Mouse (Mus musculus): ENCODE measurements around the gene Ptprg. TPM values are rescaled to one million over a fixed set of nuclear protein-coding genes. Genes with fewer than 3 reads are reported as not detected.

Ptprg gene
- polyA plus RNA-seq, 1 experiment, result 12.1 TPM

GRCm38 (mm10) chr14:11981764-11982163 lies 428.4 kb downstream of the Ptprg start:
- Histone ChIP-seq H3K27ac (ENCODE audit: control insufficient read depth, insufficient read depth, low read depth, low read length) (no peak overlapping the region), H3K36me3 (ENCODE audit: control insufficient read depth, insufficient read depth, low read length) (no peaks in the 10 kb centered on the region), H3K4me1 (ENCODE audit: control insufficient read depth, insufficient read depth, low read length) (no peaks in the 10 kb centered on the region), H3K4me3 (ENCODE audit: control insufficient read depth, low read depth, low read length) (no peak overlapping the region), H3K27me3 (ENCODE audit: control insufficient read depth, insufficient read depth, low read length) (no peaks in the 10 kb centered on the region)
- no peak for TF ChIP-seq CTCF (IDR thresholded peaks at IDR 0.05; ENCODE audit: control insufficient read depth, insufficient read depth, insufficient replicate concordance, low read depth, low read length)
- no peak for TF ChIP-seq POLR2A (IDR thresholded peaks at IDR 0.05; ENCODE audit: control insufficient read depth, low read depth, low read length)

DNA sequence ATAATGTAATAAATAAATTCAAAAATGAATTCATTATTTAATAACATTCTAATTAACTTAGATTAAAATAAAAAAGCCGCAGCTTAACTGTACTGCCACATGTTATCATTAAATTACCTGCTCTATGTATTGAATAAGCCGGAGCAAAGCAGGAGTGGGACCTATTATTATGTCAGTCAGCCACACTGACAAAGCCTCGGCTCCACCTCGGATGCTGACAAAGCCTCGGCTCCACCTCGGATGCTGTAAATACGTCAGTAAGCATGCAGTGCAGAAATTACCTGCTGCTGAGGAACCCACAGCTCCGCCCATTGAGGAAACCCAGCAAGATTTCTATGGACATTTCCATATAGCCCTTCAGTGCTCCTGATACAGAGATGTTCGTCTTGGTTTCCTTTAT lies 429.7 kb downstream of the Ptprg start:
- Histone ChIP-seq H3K27ac (ENCODE audit: control insufficient read depth, insufficient read depth, low read depth, low read length) (no peak overlapping the region), H3K4me1 (ENCODE audit: control insufficient read depth, insufficient read depth, low read length) (no peaks in the 10 kb centered on the region), H3K36me3 (ENCODE audit: control insufficient read depth, insufficient read depth, low read length) (no peaks in the 10 kb centered on the region), H3K27me3 (ENCODE audit: control insufficient read depth, insufficient read depth, low read length) (no peaks in the 10 kb centered on the region), H3K4me3 (ENCODE audit: control insufficient read depth, low read depth, low read length) (no peak overlapping the region)
- TF ChIP-seq CTCF (IDR thresholded peaks at IDR 0.05; ENCODE audit: control insufficient read depth, insufficient read depth, insufficient replicate concordance, low read depth, low read length), result no peak
- TF ChIP-seq POLR2A (IDR thresholded peaks at IDR 0.05; ENCODE audit: control insufficient read depth, low read depth, low read length), result no peak

DNA sequence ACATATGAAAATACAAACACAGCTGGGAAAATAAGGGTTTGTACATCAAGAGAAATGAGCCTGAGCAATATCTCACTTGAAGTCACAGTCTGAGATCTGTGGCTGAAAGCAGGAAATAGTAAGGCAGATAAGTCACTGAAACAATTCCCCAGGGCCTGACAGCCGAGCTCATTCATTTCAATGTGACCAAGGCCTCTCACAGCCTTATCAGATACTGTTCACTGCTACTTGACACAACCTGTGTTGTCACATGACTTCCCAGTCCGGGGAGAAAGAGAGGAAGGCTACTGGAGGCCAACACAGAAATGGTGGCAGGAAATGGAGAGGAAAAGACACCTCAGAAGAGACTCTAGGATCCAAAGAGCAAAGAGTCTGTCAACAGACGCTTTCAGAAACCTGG lies 430.8 kb downstream of the Ptprg start:
- no peak overlapping the region for H3K27ac ChIP-seq (ENCODE audit: control insufficient read depth, insufficient read depth, low read depth, low read length)

DNA sequence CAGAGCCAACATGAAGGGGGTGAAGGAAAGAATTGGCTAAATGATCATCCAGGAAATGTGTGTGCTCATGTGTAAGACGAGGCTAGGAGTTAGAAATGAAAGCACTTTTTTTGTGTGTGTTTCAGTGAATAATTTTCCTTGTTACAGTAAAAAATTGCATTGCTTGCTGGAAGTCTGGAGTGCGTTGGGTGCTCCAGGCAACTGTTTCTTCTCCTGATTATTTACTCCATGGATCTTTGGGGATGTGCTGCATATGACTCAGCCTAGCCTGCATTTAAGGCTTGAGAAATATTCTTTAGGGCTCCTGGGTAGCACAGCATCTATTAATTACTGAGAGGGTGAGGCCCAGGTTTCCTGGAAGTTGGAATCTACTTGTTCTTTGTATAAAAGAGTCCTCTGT lies 435.6 kb downstream of the Ptprg start:
- Histone ChIP-seq H3K36me3 (ENCODE audit: control insufficient read depth, insufficient read depth, low read length) (no peaks in the 10 kb centered on the region), H3K27ac (ENCODE audit: control insufficient read depth, insufficient read depth, low read depth, low read length) (no peak overlapping the region), H3K27me3 (ENCODE audit: control insufficient read depth, insufficient read depth, low read length) (no peaks in the 10 kb centered on the region), H3K4me1 (ENCODE audit: control insufficient read depth, insufficient read depth, low read length) (no peaks in the 10 kb centered on the region), H3K4me3 (ENCODE audit: control insufficient read depth, low read depth, low read length) (no peak overlapping the region)
- no peak for TF ChIP-seq CTCF (IDR thresholded peaks at IDR 0.05; ENCODE audit: control insufficient read depth, insufficient read depth, insufficient replicate concordance, low read depth, low read length)

More for the DNA sequence above, 430.8 kb downstream of the Ptprg start:
- no peak for TF ChIP-seq CTCF (IDR thresholded peaks at IDR 0.05; ENCODE audit: control insufficient read depth, insufficient read depth, insufficient replicate concordance, low read depth, low read length)
- no peaks in the 10 kb centered on the region for H3K36me3 ChIP-seq (ENCODE audit: control insufficient read depth, insufficient read depth, low read length)
- no peaks in the 10 kb centered on the region for H3K27me3 ChIP-seq (ENCODE audit: control insufficient read depth, insufficient read depth, low read length)
- no peak overlapping the region for H3K4me3 ChIP-seq (ENCODE audit: control insufficient read depth, low read depth, low read length)
- no peaks in the 10 kb centered on the region for H3K4me1 ChIP-seq (ENCODE audit: control insufficient read depth, insufficient read depth, low read length)

- no peaks in the 10 kb centered on the region for H3K36me3 ChIP-seq (ENCODE audit: control insufficient read depth, insufficient read depth, low read length)
- no peak for TF ChIP-seq POLR2A (IDR thresholded peaks at IDR 0.05; ENCODE audit: control insufficient read depth, low read depth, low read length)
- no peak for TF ChIP-seq CTCF (IDR thresholded peaks at IDR 0.05; ENCODE audit: control insufficient read depth, insufficient read depth, insufficient replicate concordance, low read depth, low read length)
These were observed 437.8 kb downstream of the Ptprg start for GRCm38 (mm10) chr14:11991151-11991550.

DNA sequence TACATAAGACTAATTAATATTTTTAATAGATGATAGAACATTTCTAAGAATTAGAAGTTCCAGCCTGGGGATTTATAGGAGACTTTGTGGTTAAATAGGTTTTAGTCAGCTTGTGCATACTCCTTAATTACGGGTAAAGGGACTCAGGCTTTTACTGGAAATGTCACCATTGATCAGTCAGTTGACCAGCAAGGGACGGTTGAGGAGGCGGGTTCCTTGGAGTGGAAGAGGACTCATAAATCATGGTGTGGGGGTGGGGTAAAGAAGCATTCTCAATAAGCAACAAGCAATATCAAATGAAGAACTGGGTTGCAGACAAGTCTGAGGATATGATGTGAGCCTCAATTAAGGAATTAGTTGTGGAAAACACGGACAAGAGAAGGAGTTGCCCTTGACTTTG lies 438.8 kb downstream of the Ptprg start:
- no peak for TF ChIP-seq CTCF (IDR thresholded peaks at IDR 0.05; ENCODE audit: control insufficient read depth, insufficient read depth, insufficient replicate concordance, low read depth, low read length)
- no peak for TF ChIP-seq POLR2A (IDR thresholded peaks at IDR 0.05; ENCODE audit: control insufficient read depth, low read depth, low read length)
- no peaks in the 10 kb centered on the region for H3K36me3 ChIP-seq (ENCODE audit: control insufficient read depth, insufficient read depth, low read length)
- no peak overlapping the region for H3K27ac ChIP-seq (ENCODE audit: control insufficient read depth, insufficient read depth, low read depth, low read length)
- no peak overlapping the region for H3K4me3 ChIP-seq (ENCODE audit: control insufficient read depth, low read depth, low read length)
- no peaks in the 10 kb centered on the region for H3K4me1 ChIP-seq (ENCODE audit: control insufficient read depth, insufficient read depth, low read length)
- H3K27me3 ChIP-seq (ENCODE audit: control insufficient read depth, insufficient read depth, low read length), result no peaks in the 10 kb centered on the region

More at GRCm38 (mm10) chr14:11991151-11991550, 437.8 kb downstream of the Ptprg start:
- no peak overlapping the region for H3K27ac ChIP-seq (ENCODE audit: control insufficient read depth, insufficient read depth, low read depth, low read length)
- H3K4me1 ChIP-seq (ENCODE audit: control insufficient read depth, insufficient read depth, low read length), result no peaks in the 10 kb centered on the region
- no peaks in the 10 kb centered on the region for H3K27me3 ChIP-seq (ENCODE audit: control insufficient read depth, insufficient read depth, low read length)
- H3K4me3 ChIP-seq (ENCODE audit: control insufficient read depth, low read depth, low read length), result no peak overlapping the region

DNA sequence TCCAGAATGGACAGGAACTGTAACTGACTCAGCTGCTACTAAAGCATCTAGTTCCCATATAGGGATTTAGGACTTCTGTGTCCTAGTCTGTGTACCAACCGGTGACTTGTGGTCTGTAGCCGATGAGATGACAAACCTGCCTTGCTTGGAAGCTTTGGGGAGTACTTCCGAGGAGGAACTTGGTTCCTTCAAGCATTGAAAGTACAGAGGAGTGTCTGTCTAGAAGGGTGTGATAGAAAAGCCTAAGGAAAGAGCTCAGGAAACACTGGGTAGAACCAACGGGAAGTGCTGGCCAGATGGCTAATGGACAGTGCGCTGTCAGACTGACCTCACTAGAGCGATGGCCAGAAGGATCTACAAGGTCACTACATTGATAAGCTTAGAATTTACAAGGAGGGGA lies 439.2 kb downstream of the Ptprg start:
- TF ChIP-seq CTCF (IDR thresholded peaks at IDR 0.05; ENCODE audit: control insufficient read depth, insufficient read depth, insufficient replicate concordance, low read depth, low read length) (no peak), POLR2A (IDR thresholded peaks at IDR 0.05; ENCODE audit: control insufficient read depth, low read depth, low read length) (no peak)
- Histone ChIP-seq H3K4me1 (ENCODE audit: control insufficient read depth, insufficient read depth, low read length) (no peaks in the 10 kb centered on the region), H3K4me3 (ENCODE audit: control insufficient read depth, low read depth, low read length) (no peak overlapping the region), H3K27ac (ENCODE audit: control insufficient read depth, insufficient read depth, low read depth, low read length) (no peak overlapping the region), H3K27me3 (ENCODE audit: control insufficient read depth, insufficient read depth, low read length) (no peaks in the 10 kb centered on the region), H3K36me3 (ENCODE audit: control insufficient read depth, insufficient read depth, low read length) (no peaks in the 10 kb centered on the region)

DNA sequence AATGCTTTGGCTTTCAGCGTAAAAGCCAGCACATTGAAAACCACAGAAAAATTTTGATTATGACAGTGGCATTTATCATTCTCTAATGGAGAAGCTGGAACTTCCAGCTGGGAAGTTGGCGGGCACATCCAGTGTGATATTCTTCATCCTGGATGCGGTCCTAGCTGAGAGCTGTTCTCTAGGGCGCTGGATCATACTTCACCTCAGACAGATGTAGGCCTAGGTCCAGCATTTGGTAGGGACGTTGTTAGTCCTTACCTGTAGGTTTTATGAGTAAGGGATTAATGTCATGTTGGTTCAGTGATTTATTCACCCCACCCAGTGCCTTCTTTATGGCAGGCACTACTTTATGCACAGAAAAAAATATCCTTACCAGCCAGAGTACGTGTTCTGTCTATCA lies 444.2 kb downstream of the Ptprg start:
- H3K27ac ChIP-seq (ENCODE audit: control insufficient read depth, insufficient read depth, low read depth, low read length), result no peak overlapping the region
- TF ChIP-seq CTCF (IDR thresholded peaks at IDR 0.05; ENCODE audit: control insufficient read depth, insufficient read depth, insufficient replicate concordance, low read depth, low read length), result no peak
- H3K4me1 ChIP-seq (ENCODE audit: control insufficient read depth, insufficient read depth, low read length), result no peaks in the 10 kb centered on the region
- no peak overlapping the region for H3K4me3 ChIP-seq (ENCODE audit: control insufficient read depth, low read depth, low read length)
- no peaks in the 10 kb centered on the region for H3K27me3 ChIP-seq (ENCODE audit: control insufficient read depth, insufficient read depth, low read length)
- H3K36me3 ChIP-seq (ENCODE audit: control insufficient read depth, insufficient read depth, low read length), result no peaks in the 10 kb centered on the region
